Mouse (Mus musculus) frontal cortex, postnatal 25 days (tissue): Measurements from ENCODE around the gene Kdm5c.
"Not testable (repeated sequence)": the region's sequence is repeated elsewhere in the genome, so short reads cannot be mapped to it uniquely, and the experiment has no call there.

Source experiments
- DNase-seq, 2 experiments: peaks; one replicate each; pipeline ENCODE4 v3.0.0; 2022; ENCODE audit warnings: low spot score in 2 of 2

The Kdm5c gene

GRCm38 (mm10) chrX:152287026-152287425 is 54.2 kb downstream of the Kdm5c start:
- DNase-seq: not testable (repeated sequence)

GRCm38 (mm10) chrX:152306224-152306623 is 73.4 kb downstream of the Kdm5c start:
- no peak for DNase-seq

- DNase-seq: no peak
Measured at GRCm38 (mm10) chrX:152307371-152307770, 74.6 kb downstream of the Kdm5c start.

GRCm38 (mm10) chrX:152307942-152308341 is 75.1 kb downstream of the Kdm5c start:
- no peak for DNase-seq

- DNase-seq: no peak
Measured at GRCm38 (mm10) chrX:152320535-152320934, 87.7 kb downstream of the Kdm5c start.

GRCm38 (mm10) chrX:152322776-152323175 is 90.0 kb downstream of the Kdm5c start:
- DNase-seq: no peak

GRCm38 (mm10) chrX:152323584-152323983 is 90.8 kb downstream of the Kdm5c start:
- no peak for DNase-seq
